Mouse (Mus musculus) hindbrain, embryonic 14.5 days (tissue): ENCODE results near the gene Lrrc8d. TPM values are rescaled to one million over a fixed set of nuclear protein-coding genes. Genes with fewer than 3 reads are reported as not detected.

Experiments
- ATAC-seq: fragments of 200-750 bp; cut with Nextera tagmentation; 2 replicates; pipeline ENCODE4 v1.8.0; 2017; ENCODE audit warnings: moderate number of reproducible peaks, mild to moderate bottlenecking, moderate TSS enrichment, moderate library complexity; ENCODE audit not compliant: low FRiP score
- DNase-seq: peaks from one replicate; pipeline ENCODE4 v3.0.0-alpha.2; 2015; ENCODE audit warnings: low spot score
- H3K27ac ChIP-seq: fragments of 300-500 bp; sonication (generic); 2 replicates; pipeline ENCODE4 v1.5.1; 2014; ENCODE audit warnings: mild to moderate bottlenecking, moderate library complexity
- H3K27me3 ChIP-seq: fragments of 300-500 bp; sonication (generic); 2 replicates; pipeline ENCODE4 v1.6.1; 2014; ENCODE audit warnings: mild to moderate bottlenecking, low read length, mixed read lengths; ENCODE audit not compliant: control insufficient read depth, insufficient read depth
- H3K36me3 ChIP-seq: fragments of 300-500 bp; sonication (generic); replicated peaks from 2 replicates; pipeline ENCODE4 v1.6.1; 2014; ENCODE audit not compliant: control insufficient read depth, insufficient read depth
- H3K4me1 ChIP-seq: fragments of 300-500 bp; sonication (generic); replicated peaks from 2 replicates; pipeline ENCODE4 v1.6.1; 2014; ENCODE audit warnings: antibody characterized with exemption, low read length, mixed read lengths; ENCODE audit not compliant: control insufficient read depth, insufficient read depth
- H3K4me2 ChIP-seq: fragments of 300-500 bp; sonication (generic); replicated peaks from 2 replicates; pipeline ENCODE4 v1.6.1; 2014; ENCODE audit warnings: mild to moderate bottlenecking, moderate library complexity
- H3K4me3 ChIP-seq: fragments of 300-500 bp; sonication (generic); replicated peaks from 2 replicates; pipeline ENCODE4 v1.5.1; 2014; ENCODE audit warnings: mild to moderate bottlenecking, low read length
- H3K9ac ChIP-seq: fragments of 300-500 bp; sonication (generic); 2 replicates; pipeline ENCODE4 v1.6.1; 2014
- H3K9me3 ChIP-seq: fragments of 300-500 bp; sonication (generic); 2 replicates; pipeline ENCODE4 v1.6.1; 2016; ENCODE audit warnings: low read length; ENCODE audit not compliant: control insufficient read depth
- WGBS: fragments of 180-500 bp; shearing (Covaris S2); extraction: QIAGEN DNeasy Blood & Tissue Kit; methylation state at CpG from one replicate; pipeline ENCODE4 v1.1.7; 2014; 5-methylcytosine and 5-hydroxymethylcytosine counted together
- polyA plus RNA-seq: library from polyadenylated mRNA; unstranded; fragments of >200 nt; fragmentation: Nextera tagmentation; extraction: Ambion mirVana; gene quantifications from 2 replicates; pipeline ENCODE4 v1.2.1, GENCODE M21; 2014

The Lrrc8d gene
- polyA plus RNA-seq, 1 experiment from 2014 or later = 38.4 TPM

DNA sequence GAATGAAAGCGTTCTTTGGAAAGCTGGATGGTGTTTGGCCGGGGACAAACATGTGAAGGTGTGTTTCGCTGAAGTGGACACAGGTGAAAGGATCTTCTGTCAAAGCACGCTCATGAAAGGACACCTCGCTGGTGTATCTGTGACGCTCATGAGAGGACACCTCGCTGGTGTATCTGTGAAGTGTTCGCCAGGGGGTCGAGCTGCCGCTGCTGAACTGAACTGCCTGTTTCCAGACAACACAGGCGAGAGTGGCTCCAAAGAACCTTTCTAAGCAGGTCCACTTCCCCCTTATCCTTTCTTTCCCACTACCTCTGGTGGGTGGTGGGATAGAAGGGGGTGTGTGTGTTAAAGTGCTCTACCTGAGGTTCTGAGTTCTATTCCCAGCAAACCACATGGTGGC, 174.7 kb downstream of the Lrrc8d start:
- H3K4me2 ChIP-seq = no peak overlapping the region
- no peak for DNase-seq
- H3K4me3 ChIP-seq = no peak overlapping the region
- peaks cover 19% of the 10 kb centered on the region for H3K4me1 ChIP-seq
- H3K36me3 ChIP-seq = no peaks in the 10 kb centered on the region
- no peaks in the 10 kb centered on the region for H3K9me3 ChIP-seq
- ATAC-seq = no peak
- no peak overlapping the region for H3K9ac ChIP-seq
- no peak overlapping the region for H3K27ac ChIP-seq
- H3K27me3 ChIP-seq = no peaks in the 10 kb centered on the region
- WGBS = 97% methylated on average over 11 of the region's 11 CpGs

DNA sequence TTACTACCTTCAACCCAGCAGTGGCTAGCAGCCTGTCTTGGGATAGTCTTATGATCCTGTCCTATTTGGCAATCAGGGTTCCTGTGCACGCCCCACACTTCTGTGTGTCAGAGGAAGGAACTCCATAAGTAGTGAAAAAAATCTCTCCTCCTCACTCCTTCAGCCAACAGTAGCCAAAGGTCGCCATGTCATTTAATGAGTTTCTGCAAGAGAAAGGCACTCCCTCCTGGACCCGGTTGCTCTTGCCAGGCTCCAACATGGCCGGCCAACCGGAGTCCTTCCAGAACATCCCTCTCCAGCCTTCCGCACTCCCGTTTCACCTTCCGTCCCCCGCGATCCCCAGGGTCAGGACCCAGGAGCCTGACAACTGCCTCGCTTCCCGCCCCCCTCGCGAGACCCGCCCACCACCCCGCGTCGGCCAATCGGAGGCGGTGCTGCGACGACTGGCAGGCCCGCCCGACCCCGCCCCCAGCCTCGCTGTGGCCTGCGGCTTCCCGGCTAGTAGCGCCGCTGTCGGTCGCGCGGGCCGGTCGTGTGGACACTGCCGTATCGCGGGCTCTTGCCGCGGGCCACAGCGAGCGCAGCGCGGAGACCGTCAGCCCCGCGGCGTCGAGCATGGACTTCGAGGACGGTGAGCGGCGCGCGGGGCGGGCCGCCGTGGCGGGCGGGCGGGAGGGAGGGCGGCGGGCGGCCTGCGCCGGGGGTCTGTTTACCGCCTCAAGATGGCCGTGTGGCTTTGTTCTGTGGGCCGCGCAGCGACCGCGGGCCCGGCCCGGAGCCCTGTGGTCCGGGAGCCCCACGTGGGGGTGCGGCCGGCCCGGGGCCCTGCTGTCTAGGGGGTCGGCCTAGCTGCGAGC, 176.5 kb downstream of the Lrrc8d start, which contains the start of gene Zfp326:
Zfp326 (plus strand) TSS at position 498 of the 857 bp plus-strand sequence.
- no peaks in the 10 kb centered on the region for H3K27me3 ChIP-seq
- H3K4me3 ChIP-seq = peak within 1 kb of the TSS; percentile 96
- WGBS = under 1% methylated on average over 57 of the region's 83 CpGs
- peaks cover 5% of the 10 kb centered on the region; the same call in 1 of the 2 replicates for H3K36me3 ChIP-seq
- DNase-seq (peak; percentile 88), ATAC-seq (peak; percentile 95)
- peaks cover 29% of the 10 kb centered on the region for H3K4me1 ChIP-seq
- H3K4me2 ChIP-seq = peak within 1 kb of the TSS; percentile 78
- peak within 1 kb of the TSS; percentile 98 for H3K9ac ChIP-seq
- no peaks in the 10 kb centered on the region for H3K9me3 ChIP-seq
- peak within 1 kb of the TSS; percentile 92 for H3K27ac ChIP-seq

DNA sequence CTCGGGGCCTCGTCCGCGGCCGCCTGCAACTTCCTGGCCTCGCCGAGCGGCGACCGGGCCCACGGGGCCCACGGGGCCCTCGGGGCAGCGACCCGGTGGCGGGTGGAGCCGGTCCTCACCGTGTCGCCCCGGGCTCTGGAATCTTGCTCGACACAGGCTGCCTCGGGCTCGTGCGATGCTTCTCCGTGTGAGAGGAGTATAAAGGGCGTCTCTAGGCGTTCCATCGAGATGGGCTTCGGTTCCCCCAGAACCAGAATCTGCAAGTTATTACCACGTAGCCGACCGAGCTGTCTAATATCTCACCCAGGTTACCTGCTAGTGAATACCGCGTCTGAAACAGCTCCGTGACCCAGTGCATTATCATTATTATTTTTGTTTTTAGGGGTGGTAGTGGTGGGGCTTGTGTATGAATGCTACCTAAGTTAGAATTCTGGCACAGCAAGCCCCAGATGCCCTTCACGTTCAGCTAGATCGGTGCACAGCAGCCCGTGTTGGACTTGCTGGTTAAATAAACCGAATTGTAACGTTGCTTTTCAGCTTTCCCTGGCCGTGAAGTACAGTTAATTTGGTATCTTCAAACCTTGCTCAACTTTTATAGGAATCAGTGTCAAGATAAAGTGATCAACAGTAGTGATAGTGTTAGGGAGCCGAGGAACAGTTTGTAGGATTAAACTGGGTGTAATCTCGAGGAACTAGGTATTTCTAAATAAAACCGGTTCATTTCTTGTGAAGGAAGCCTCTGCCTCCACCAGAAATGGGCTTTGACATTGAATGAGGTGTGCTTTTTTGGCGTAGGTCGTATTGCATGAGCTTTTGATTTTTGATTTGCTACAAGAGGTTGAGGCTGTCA, 177.4 kb downstream of the Lrrc8d start:
- Histone ChIP-seq H3K9me3 (no peaks in the 10 kb centered on the region), H3K27ac (peak overlapping the region; percentile 92), H3K4me3 (peak overlapping the region; percentile 96), H3K36me3 (peaks cover 7% of the 10 kb centered on the region; the same call in 1 of the 2 replicates), H3K4me2 (peak overlapping the region; percentile 78), H3K27me3 (no peaks in the 10 kb centered on the region), H3K9ac (peak overlapping the region; percentile 98), H3K4me1 (peaks cover 29% of the 10 kb centered on the region)
- under 1% methylated on average over 46 of the region's 46 CpGs for WGBS
- ATAC-seq = peak; percentile 56
- peak; percentile 45 for DNase-seq

Other genes starting within 250 kb of the Lrrc8d start
- gene Lrrc8c, start 180.6 kb upstream of the Lrrc8d start, polyA plus RNA-seq = 18.2 and 18.5 TPM in 2 replicates
- 36.0 and 41.9 TPM in 2 replicates for gene Zfp326, start 176.6 kb downstream of the Lrrc8d start, polyA plus RNA-seq